Mouse (Mus musculus) liver, adult (tissue): Measurements from ENCODE around the gene Myl9.

ENCODE experiments used
- GATA4 ChIP-seq: IDR thresholded peaks from 2 replicates; pipeline ENCODE4 v1.6.1; 2014; ENCODE audit warnings: mild to moderate bottlenecking, low read length; ENCODE audit not compliant: insufficient replicate concordance

The Myl9 gene

GRCm38 (mm10) chr2:156756937-156757336 lies 18.3 kb upstream of the Myl9 start:
- TF ChIP-seq GATA4, result no peak

GRCm38 (mm10) chr2:156760843-156761505 lies 14.2 kb upstream of the Myl9 start:
- no peak for TF ChIP-seq GATA4

GRCm38 (mm10) chr2:156761521-156762278 lies 13.5 kb upstream of the Myl9 start:
- TF ChIP-seq GATA4, result no peak

- no peak for TF ChIP-seq GATA4
Observed at GRCm38 (mm10) chr2:156762499-156762898, 12.7 kb upstream of the Myl9 start.

- no peak for TF ChIP-seq GATA4
Observed at GRCm38 (mm10) chr2:156763101-156763500, 12.1 kb upstream of the Myl9 start.

GRCm38 (mm10) chr2:156764022-156764421 lies 11.2 kb upstream of the Myl9 start:
- no peak for TF ChIP-seq GATA4

GRCm38 (mm10) chr2:156764747-156765146 lies 10.5 kb upstream of the Myl9 start:
- TF ChIP-seq GATA4, result no peak

- TF ChIP-seq GATA4, result no peak
Observed at GRCm38 (mm10) chr2:156765593-156765992, 9.6 kb upstream of the Myl9 start.

GRCm38 (mm10) chr2:156766227-156767019 lies 8.8 kb upstream of the Myl9 start:
- TF ChIP-seq GATA4, result no peak

- no peak for TF ChIP-seq GATA4
Observed at GRCm38 (mm10) chr2:156767108-156767507, 8.1 kb upstream of the Myl9 start.

GRCm38 (mm10) chr2:156769274-156769673 lies 5.9 kb upstream of the Myl9 start:
- no peak for TF ChIP-seq GATA4

GRCm38 (mm10) chr2:156773470-156773869 lies 1.8 kb upstream of the Myl9 start:
- TF ChIP-seq GATA4, result no peak

GRCm38 (mm10) chr2:156774035-156774737 lies 1.0 kb upstream of the Myl9 start:
- no peak for TF ChIP-seq GATA4

- TF ChIP-seq GATA4, result no peak
Observed at GRCm38 (mm10) chr2:156775455-156776435, 525 bp downstream of the Myl9 start.

- TF ChIP-seq GATA4, result no peak
Observed at GRCm38 (mm10) chr2:156776907-156777306, 1.7 kb downstream of the Myl9 start.
